Mouse (Mus musculus): ENCODE measurements around the gene Cdk4.

Gene Cdk4

GRCm38 (mm10) chr10:127063239-127063872 is at the start of gene Cdk4:
Gene Cdk4, plus strand, starts transcription at chr10:127063534.
- peak; percentile 98 for DNase-seq (ENCODE audit: low read depth, low spot score)

GRCm38 (mm10) chr10:127016488-127016887 is 46.8 kb upstream of the Cdk4 start:
- DNase-seq (ENCODE audit: low read depth, low spot score), result no peak

GRCm38 (mm10) chr10:127017071-127017470 is 46.3 kb upstream of the Cdk4 start:
- no peak for DNase-seq (ENCODE audit: low read depth, low spot score)

- no peak for DNase-seq (ENCODE audit: low read depth, low spot score)
Measured at GRCm38 (mm10) chr10:127018422-127018821, 44.9 kb upstream of the Cdk4 start.

GRCm38 (mm10) chr10:127030336-127031296 is 32.7 kb upstream of the Cdk4 start, which contains the start of gene Tsfm:
Gene Tsfm, minus strand, starts transcription at chr10:127030840.
- DNase-seq (ENCODE audit: low read depth, low spot score), result peak; percentile 84

GRCm38 (mm10) chr10:127033301-127033741 is 30.0 kb upstream of the Cdk4 start:
- no peak for DNase-seq (ENCODE audit: low read depth, low spot score)

- no peak for DNase-seq (ENCODE audit: low read depth, low spot score)
Measured at GRCm38 (mm10) chr10:127036273-127036672, 27.1 kb upstream of the Cdk4 start.

- DNase-seq (ENCODE audit: low read depth, low spot score), result no peak
Measured at GRCm38 (mm10) chr10:127037641-127038040, 25.7 kb upstream of the Cdk4 start.

- no peak for DNase-seq (ENCODE audit: low read depth, low spot score)
Measured at GRCm38 (mm10) chr10:127040569-127041214, 22.6 kb upstream of the Cdk4 start.

GRCm38 (mm10) chr10:127041274-127041766 is 22.0 kb upstream of the Cdk4 start, which contains the start of the genes Mettl1 and Eef1akmt3:
Gene Mettl1, plus strand, starts transcription at chr10:127041414.
Gene Eef1akmt3, minus strand, starts transcription at chr10:127041513.
- no peak for DNase-seq (ENCODE audit: low read depth, low spot score)

GRCm38 (mm10) chr10:127041774-127042338 is 21.5 kb upstream of the Cdk4 start:
- DNase-seq (ENCODE audit: low read depth, low spot score), result no peak

GRCm38 (mm10) chr10:127042468-127043115 is 20.7 kb upstream of the Cdk4 start:
- no peak for DNase-seq (ENCODE audit: low read depth, low spot score)

- DNase-seq (ENCODE audit: low read depth, low spot score), result no peak
Measured at GRCm38 (mm10) chr10:127043187-127043586, 20.1 kb upstream of the Cdk4 start.

- DNase-seq (ENCODE audit: low read depth, low spot score), result no peak
Measured at GRCm38 (mm10) chr10:127047954-127048353, 15.4 kb upstream of the Cdk4 start, which contains the start of gene Cyp27b1. Gene Cyp27b1, plus strand, starts transcription at chr10:127048250.

- DNase-seq (ENCODE audit: low read depth, low spot score), result no peak
Measured at GRCm38 (mm10) chr10:127048608-127049394, 14.5 kb upstream of the Cdk4 start.

GRCm38 (mm10) chr10:127049395-127050118 is 13.8 kb upstream of the Cdk4 start:
- DNase-seq (ENCODE audit: low read depth, low spot score), result no peak

GRCm38 (mm10) chr10:127050119-127050474 is 13.2 kb upstream of the Cdk4 start:
- DNase-seq (ENCODE audit: low read depth, low spot score), result no peak

- DNase-seq (ENCODE audit: low read depth, low spot score), result no peak
Measured at GRCm38 (mm10) chr10:127054646-127055045, 8.7 kb upstream of the Cdk4 start.

- no peak for DNase-seq (ENCODE audit: low read depth, low spot score)
Measured at GRCm38 (mm10) chr10:127055406-127055805, 7.9 kb upstream of the Cdk4 start.

Measured in telencephalon, adult 2 months (tissue).